Mouse (Mus musculus) heart, embryonic 11.5 days (tissue): ENCODE data around the gene Gm4858. TPM values are rescaled to one million over a fixed set of nuclear protein-coding genes. Genes with fewer than 3 reads are reported as not detected.
"Not testable (repeated sequence)": the region's sequence is repeated elsewhere in the genome, so short reads cannot be mapped to it uniquely, and the experiment has no call there.

Experiments
- ATAC-seq: fragments of 200-750 bp; cut with Nextera tagmentation; replicated peaks from 2 replicates; pipeline ENCODE4 v1.8.0; 2017; ENCODE audit warnings: moderate library complexity; ENCODE audit not compliant: insufficient number of reproducible peaks, low FRiP score, low TSS enrichment
- H3K27ac ChIP-seq: fragments of 300-500 bp; sonication (generic); 2 replicates; pipeline ENCODE4 v1.5.1; 2014; ENCODE audit warnings: mild to moderate bottlenecking, low read depth, low read length
- H3K27me3 ChIP-seq: fragments of 300-500 bp; sonication (generic); 2 replicates; pipeline ENCODE4 v1.6.1; 2014; ENCODE audit warnings: mild to moderate bottlenecking, low read length, mixed read lengths; ENCODE audit not compliant: control insufficient read depth, insufficient read depth
- H3K36me3 ChIP-seq: fragments of 300-500 bp; sonication (generic); 2 replicates; pipeline ENCODE4 v1.6.1; 2014; ENCODE audit warnings: mild to moderate bottlenecking, low read length, moderate library complexity, mixed read lengths; ENCODE audit not compliant: control insufficient read depth, insufficient read depth
- H3K4me1 ChIP-seq: fragments of 300-500 bp; sonication (generic); 2 replicates; pipeline ENCODE4 v1.6.1; 2014; ENCODE audit warnings: low read length; ENCODE audit not compliant: control insufficient read depth, insufficient read depth
- H3K4me2 ChIP-seq: fragments of 300-500 bp; sonication (generic); 2 replicates; pipeline ENCODE4 v1.6.1; 2014; ENCODE audit warnings: mild to moderate bottlenecking, moderate library complexity
- H3K4me3 ChIP-seq: fragments of 300-500 bp; sonication (generic); 2 replicates; pipeline ENCODE4 v1.5.1; 2014; ENCODE audit warnings: low read depth, low read length
- H3K9ac ChIP-seq: fragments of 300-500 bp; sonication (generic); 2 replicates; pipeline ENCODE4 v1.6.1; 2014; ENCODE audit warnings: mild to moderate bottlenecking, low read depth, low read length, moderate library complexity
- H3K9me3 ChIP-seq: fragments of 300-500 bp; sonication (generic); replicated peaks from 2 replicates; pipeline ENCODE4 v1.6.1; 2016; ENCODE audit warnings: low read length; ENCODE audit not compliant: control insufficient read depth
- WGBS: fragments of 180-500 bp; shearing (Covaris S2); extraction: QIAGEN DNeasy Blood & Tissue Kit; methylation state at CpG from one replicate; pipeline ENCODE4 v1.1.7; 2014; ENCODE audit not compliant: insufficient replicate concordance; 5-methylcytosine and 5-hydroxymethylcytosine counted together
- polyA plus RNA-seq: library from polyadenylated mRNA; unstranded; fragments of >200 nt; fragmentation: Nextera tagmentation; extraction: Ambion mirVana; gene quantifications from 2 replicates; pipeline ENCODE4 v1.2.1, GENCODE M21; 2014

Gm4858 gene
- not detected in 2 replicates for polyA plus RNA-seq

- H3K9ac ChIP-seq, H3K4me3 ChIP-seq, H3K27me3 ChIP-seq, H3K27ac ChIP-seq, H3K4me2 ChIP-seq, H3K36me3 ChIP-seq, ATAC-seq, H3K9me3 ChIP-seq, H3K4me1 ChIP-seq: not testable (repeated sequence)
These were observed at the start of gene Gm4858 for GRCm38 (mm10) chr3:93068523-93068922. TSS of gene Gm4858 (plus strand) at chr3:93068823.

- Histone ChIP-seq H3K4me2 (no peak within 1 kb of the TSS), H3K27me3 (no peaks in the 10 kb centered on the region; the same call in 1 of the 2 replicates), H3K4me3 (no peak within 1 kb of the TSS), H3K9me3 (no peaks in the 10 kb centered on the region), H3K4me1 (no peaks in the 10 kb centered on the region), H3K36me3 (no peaks in the 10 kb centered on the region), H3K9ac (no peak within 1 kb of the TSS), H3K27ac (no peak within 1 kb of the TSS)
- 78% methylated on average over 2 of the region's 2 CpGs for WGBS
- ATAC-seq = no peak
These were observed 49.7 kb upstream of the Gm4858 start, which contains the start of gene Lce1m for GRCm38 (mm10) chr3:93018960-93019359. TSS of gene Lce1m (minus strand) at chr3:93019060.

- 79% methylated on average over 1 of the region's 1 CpGs for WGBS
- Histone ChIP-seq H3K9me3 (no peaks in the 10 kb centered on the region), H3K36me3 (no peaks in the 10 kb centered on the region), H3K9ac (no peak overlapping the region), H3K4me3 (no peak overlapping the region), H3K4me2 (no peak overlapping the region), H3K4me1 (no peaks in the 10 kb centered on the region), H3K27me3 (no peaks in the 10 kb centered on the region; the same call in 1 of the 2 replicates), H3K27ac (no peak overlapping the region)
- no peak for ATAC-seq
These were observed 47.5 kb upstream of the Gm4858 start for GRCm38 (mm10) chr3:93021171-93021570.

- H3K4me1 ChIP-seq = no peaks in the 10 kb centered on the region
- H3K27me3 ChIP-seq = no peaks in the 10 kb centered on the region; the same call in 1 of the 2 replicates
- no peak for ATAC-seq
- H3K4me3 ChIP-seq = no peak overlapping the region
- no peak overlapping the region for H3K9ac ChIP-seq
- H3K9me3 ChIP-seq = no peaks in the 10 kb centered on the region
- H3K27ac ChIP-seq = no peak overlapping the region
- WGBS = 68% methylated on average over 3 of the region's 3 CpGs
- H3K4me2 ChIP-seq = no peak overlapping the region
- no peaks in the 10 kb centered on the region for H3K36me3 ChIP-seq
These were observed 45.0 kb upstream of the Gm4858 start for GRCm38 (mm10) chr3:93023411-93024184.

- WGBS = 36% methylated on average over 2 of the region's 2 CpGs
- Histone ChIP-seq H3K9ac (no peak overlapping the region), H3K27ac (no peak overlapping the region), H3K4me3 (no peak overlapping the region), H3K27me3 (no peaks in the 10 kb centered on the region), H3K9me3 (no peaks in the 10 kb centered on the region), H3K36me3 (no peaks in the 10 kb centered on the region), H3K4me2 (no peak overlapping the region), H3K4me1 (no peaks in the 10 kb centered on the region)
- no peak for ATAC-seq
These were observed 43.1 kb upstream of the Gm4858 start for GRCm38 (mm10) chr3:93025486-93025885.

- no peak for ATAC-seq
- Histone ChIP-seq H3K4me1 (no peaks in the 10 kb centered on the region), H3K27me3 (no peaks in the 10 kb centered on the region), H3K9me3 (no peaks in the 10 kb centered on the region), H3K36me3 (no peaks in the 10 kb centered on the region), H3K27ac (no peak overlapping the region), H3K9ac (no peak overlapping the region), H3K4me3 (no peak overlapping the region), H3K4me2 (no peak overlapping the region)
- 45% methylated on average over 5 of the region's 5 CpGs for WGBS
These were observed 37.2 kb upstream of the Gm4858 start for GRCm38 (mm10) chr3:93031450-93031849.

GRCm38 (mm10) chr3:93050182-93050581, 18.4 kb upstream of the Gm4858 start:
- Histone ChIP-seq H3K9ac (no peak overlapping the region), H3K36me3 (no peaks in the 10 kb centered on the region), H3K4me1 (no peaks in the 10 kb centered on the region), H3K4me3 (no peak overlapping the region), H3K4me2 (no peak overlapping the region), H3K27ac (no peak overlapping the region), H3K27me3 (no peaks in the 10 kb centered on the region), H3K9me3 (no peaks in the 10 kb centered on the region)
- WGBS = 89% methylated on average over 1 of the region's 1 CpGs
- no peak for ATAC-seq

- 44% methylated on average over 10 of the region's 10 CpGs for WGBS
- no peak overlapping the region for H3K9ac ChIP-seq
- no peak overlapping the region for H3K4me2 ChIP-seq
- no peak for ATAC-seq
- H3K4me3 ChIP-seq = no peak overlapping the region
- H3K4me1 ChIP-seq = no peaks in the 10 kb centered on the region
- H3K27ac ChIP-seq = no peak overlapping the region
- no peaks in the 10 kb centered on the region for H3K36me3 ChIP-seq
- no peaks in the 10 kb centered on the region for H3K27me3 ChIP-seq
- H3K9me3 ChIP-seq = no peaks in the 10 kb centered on the region
These were observed 15.7 kb upstream of the Gm4858 start for GRCm38 (mm10) chr3:93052826-93053474.
